Comparison of ENCODE assay signal across 17 mouse cellular contexts in the genomic region with DNA sequence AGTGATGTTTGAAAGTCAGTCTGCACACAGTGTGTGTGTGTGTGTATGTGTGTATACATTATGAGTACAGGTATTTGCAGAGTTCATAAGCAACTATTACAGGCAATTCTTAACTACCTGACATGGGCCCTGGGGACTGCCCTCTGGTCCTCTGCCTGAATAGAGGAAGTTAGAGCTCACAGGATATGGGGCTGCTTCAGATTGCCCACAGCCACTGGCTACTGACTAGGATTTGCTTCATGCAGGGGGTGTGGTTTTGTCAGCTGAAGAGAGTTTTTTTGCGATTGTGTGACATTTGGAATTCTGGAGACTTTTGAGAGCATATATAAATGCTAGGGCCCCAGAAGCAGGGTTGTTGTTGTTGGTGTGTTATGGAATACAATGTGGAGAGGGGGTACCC. TPM values are rescaled to one million over a fixed set of nuclear protein-coding genes. Genes with fewer than 3 reads are reported as not detected.
DNase-seq lines count a peak whose midpoint lies in the region; ATAC-seq and TF ChIP-seq lines count a peak whose summit lies in the region.
"Had no signal": no experiment of that assay in that cellular context is flagged by ENCODE, and none has a peak within 500 bp of the region (broad histone marks: within the 10 kb centered on the region; RNA-seq: fewer than 3 reads in every experiment).

No protein-coding gene starts in this region.

- H3K4me3 ChIP-seq in thymus, adult 2 months (ENCODE audit: control insufficient read depth, insufficient read depth, low read length): no peak overlapping the region
- H3K4me3 ChIP-seq in bone marrow, adult 2 months (replicated peaks; ENCODE audit: control insufficient read depth, low read depth, low read length): peak overlapping the region; percentile 48
- no peak overlapping the region; the same call in 1 of the 2 replicates for H3K4me3 ChIP-seq in liver, embryonic 16.5 days (ENCODE audit: low read depth, low read length)
- H3K4me3 ChIP-seq: embryonic facial prominence, embryonic 13.5 days; forebrain, embryonic 15.5 days; midbrain, embryonic 13.5 days had no signal

- ATAC-seq in liver, embryonic 16.5 days (ENCODE audit: low read depth): no peak
- ATAC-seq: forebrain, embryonic 15.5 days; inflammation-experienced regulatory T-cells, adult 6 months; midbrain, embryonic 13.5 days had no signal

- no peak for TF ChIP-seq CTCF in thymus, adult 2 months (IDR thresholded peaks at IDR 0.05; ENCODE audit: borderline replicate concordance, control insufficient read depth, extremely low read depth, insufficient read depth, low read length, poor library complexity)
- no peak for TF ChIP-seq CTCF in bone marrow, adult 2 months (IDR thresholded peaks at IDR 0.05; ENCODE audit: control insufficient read depth, insufficient read depth, low read length)

- WGBS in thymus, adult 2 months: 6% methylated on average over 1 of the region's 1 CpGs
- 0% methylated on average over 1 of the region's 1 CpGs for WGBS in bone marrow, adult 2 months
- 5% methylated on average over 1 of the region's 1 CpGs for WGBS in liver, embryonic 16.5 days (ENCODE audit: insufficient replicate concordance)

- no peak overlapping the region for H3K9ac ChIP-seq in liver, embryonic 16.5 days (ENCODE audit: low read depth, low read length)
- H3K9ac ChIP-seq: embryonic facial prominence, embryonic 13.5 days; forebrain, embryonic 15.5 days; midbrain, embryonic 13.5 days had no signal

- peak overlapping the region; percentile 75 for H3K4me2 ChIP-seq in liver, embryonic 16.5 days (ENCODE audit: low read depth, low read length)
- H3K4me2 ChIP-seq: forebrain, embryonic 15.5 days; midbrain, embryonic 13.5 days had no signal

- no peaks in the 10 kb centered on the region for H3K27me3 ChIP-seq in thymus, adult 2 months (ENCODE audit: control insufficient read depth, insufficient read depth, low read length)
- peaks cover 4% of the 10 kb centered on the region; the same call in 1 of the 2 replicates for H3K27me3 ChIP-seq in liver, embryonic 16.5 days (ENCODE audit: control insufficient read depth, insufficient read depth, low read depth, low read length)
- no peaks in the 10 kb centered on the region for H3K27me3 ChIP-seq in splenic B cell, adult 2 months (ENCODE audit: control insufficient read depth, insufficient read depth, low read length, poor library complexity, severe bottlenecking)
- H3K27me3 ChIP-seq: embryonic facial prominence, embryonic 13.5 days; forebrain, embryonic 15.5 days; midbrain, embryonic 13.5 days had no signal

- no peaks in the 10 kb centered on the region for H3K9me3 ChIP-seq in liver, embryonic 16.5 days (replicated peaks; ENCODE audit: control insufficient read depth, low read length)
- H3K9me3 ChIP-seq: embryonic facial prominence, embryonic 13.5 days; forebrain, embryonic 15.5 days; midbrain, embryonic 13.5 days had no signal

- H3K36me3 ChIP-seq in thymus, adult 2 months (ENCODE audit: control insufficient read depth, insufficient read depth, low read length): no peaks in the 10 kb centered on the region
- H3K36me3 ChIP-seq in liver, embryonic 16.5 days (ENCODE audit: control insufficient read depth, insufficient read depth): no peaks in the 10 kb centered on the region
- H3K36me3 ChIP-seq in splenic B cell, adult 2 months (ENCODE audit: control insufficient read depth, insufficient read depth, low read length, poor library complexity, severe bottlenecking): no peaks in the 10 kb centered on the region
- H3K36me3 ChIP-seq: embryonic facial prominence, embryonic 13.5 days; forebrain, embryonic 15.5 days; midbrain, embryonic 13.5 days had no signal

- H3K27ac ChIP-seq in thymus, adult 2 months (ENCODE audit: control insufficient read depth, insufficient read depth, low read length): peak overlapping the region; percentile 72; the same call in 1 of the 2 replicates
- peak overlapping the region; percentile 88 for H3K27ac ChIP-seq in bone marrow, adult 2 months (ENCODE audit: control insufficient read depth, insufficient read depth, low read depth, low read length, poor library complexity)
- H3K27ac ChIP-seq in liver, embryonic 16.5 days (ENCODE audit: low read length): peak overlapping the region; percentile 80
- H3K27ac ChIP-seq: embryonic facial prominence, embryonic 13.5 days; forebrain, embryonic 15.5 days; midbrain, embryonic 13.5 days had no signal

- no peak for TF ChIP-seq POLR2A in thymus, adult 2 months (IDR thresholded peaks at IDR 0.05; ENCODE audit: control insufficient read depth, extremely low read depth, insufficient read depth, low read length, poor library complexity)
- TF ChIP-seq POLR2A in bone marrow, adult 2 months (IDR thresholded peaks at IDR 0.05; ENCODE audit: borderline replicate concordance, control insufficient read depth, low read depth, low read length): no peak

- no peak for DNase-seq in thymus, adult 2 months
- DNase-seq in thymus, postnatal 0 days (ENCODE audit: low spot score): no peak
- DNase-seq in splenic B cell, adult 2 months (ENCODE audit: low read depth, low spot score): peak; percentile 82
- DNase-seq in embryo, embryonic 11 days: no peak
- no peak for DNase-seq in urinary bladder, adult 2 months (ENCODE audit: low spot score)
- no peak for DNase-seq in kidney, adult 18-20 months
- DNase-seq: adrenal gland, postnatal 25 days; cerebellum, postnatal 10 days; gastrocnemius, postnatal 10 days; kidney, postnatal 25 days; right cerebral cortex, postnatal 14 days had no signal

- H3K4me1 ChIP-seq in thymus, adult 2 months (replicated peaks; ENCODE audit: control insufficient read depth, insufficient read depth, low read length): peaks cover 24% of the 10 kb centered on the region
- H3K4me1 ChIP-seq in bone marrow, adult 2 months (ENCODE audit: control insufficient read depth, insufficient read depth, low read length): peaks cover 2% of the 10 kb centered on the region; the same call in 1 of the 2 replicates
- peaks cover 40% of the 10 kb centered on the region for H3K4me1 ChIP-seq in liver, embryonic 16.5 days (ENCODE audit: control insufficient read depth, low read depth, low read length)

RNA-seq across cellular contexts. Expression of gene D17Wsu92e, which starts 4.5 kb away (rescaled TPM):
- 97.5 and 104 TPM in 2 replicates for polyA plus RNA-seq in thymus, adult 2 months (2012; rRNA removed)
- 16.7 and 20.8 TPM in 2 replicates for polyA plus RNA-seq in thymus, postnatal 0 days (2015; fragmentation: Nextera tagmentation; extraction: Ambion mirVana)
- polyA plus RNA-seq in bone marrow, adult 2 months (2011; ENCODE audit: insufficient read depth, insufficient read length, low replicate concordance, missing spikeins): 67.3 and 80.9 TPM in 2 replicates
- polyA plus RNA-seq in liver, embryonic 16.5 days (2015; fragmentation: Nextera tagmentation; extraction: Ambion mirVana): 14.3 and 16.8 TPM in 2 replicates
- 62.7 and 79.1 TPM in 2 replicates for polyA plus RNA-seq in urinary bladder, adult 2 months (2012; rRNA removed)

RNA-seq across cellular contexts. Expression of gene Snrpc, which starts 13.0 kb away (rescaled TPM):
- polyA plus RNA-seq in thymus, adult 2 months (2012; rRNA removed): 192 and 207 TPM in 2 replicates
- 383 and 386 TPM in 2 replicates for polyA plus RNA-seq in thymus, postnatal 0 days (2015; fragmentation: Nextera tagmentation; extraction: Ambion mirVana)
- polyA plus RNA-seq in bone marrow, adult 2 months (2011; ENCODE audit: insufficient read depth, insufficient read length, low replicate concordance, missing spikeins): 49.4 and 74.7 TPM in 2 replicates
- polyA plus RNA-seq in liver, embryonic 16.5 days (2015; fragmentation: Nextera tagmentation; extraction: Ambion mirVana): 105 and 114 TPM in 2 replicates
- polyA plus RNA-seq in urinary bladder, adult 2 months (2012; rRNA removed): 74.7 and 77.3 TPM in 2 replicates

RNA-seq across cellular contexts. Expression of gene Uhrf1bp1, which starts 31.3 kb away (rescaled TPM):
- polyA plus RNA-seq in thymus, adult 2 months (2012; rRNA removed): 4.4 and 4.7 TPM in 2 replicates
- polyA plus RNA-seq in thymus, postnatal 0 days (2015; fragmentation: Nextera tagmentation; extraction: Ambion mirVana): 1.1 and 1.6 TPM in 2 replicates
- 5.9 and 7.9 TPM in 2 replicates for polyA plus RNA-seq in bone marrow, adult 2 months (2011; ENCODE audit: insufficient read depth, insufficient read length, low replicate concordance, missing spikeins)
- 2.4 and 2.5 TPM in 2 replicates for polyA plus RNA-seq in liver, embryonic 16.5 days (2015; fragmentation: Nextera tagmentation; extraction: Ambion mirVana)
- polyA plus RNA-seq in urinary bladder, adult 2 months (2012; rRNA removed): 5.2 and 6.0 TPM in 2 replicates
